Mouse (Mus musculus) spleen, adult 2 months (tissue): ENCODE results near the gene Neurl1a.

ENCODE experiments used
- CTCF ChIP-seq: fragments of 200-500 bp; IDR thresholded peaks from 2 replicates; pipeline ENCODE4 v1.5.1; 2011; ENCODE audit warnings: mild to moderate bottlenecking, inconsistent platforms; ENCODE audit not compliant: insufficient read depth, insufficient read length, insufficient replicate concordance; ENCODE audit errors: extremely low read depth
- POLR2A ChIP-seq: fragments of 200-500 bp; IDR thresholded peaks from 2 replicates; pipeline ENCODE4 v1.6.1; 2011; ENCODE audit warnings: low read depth, low read length, inconsistent platforms

DNA sequence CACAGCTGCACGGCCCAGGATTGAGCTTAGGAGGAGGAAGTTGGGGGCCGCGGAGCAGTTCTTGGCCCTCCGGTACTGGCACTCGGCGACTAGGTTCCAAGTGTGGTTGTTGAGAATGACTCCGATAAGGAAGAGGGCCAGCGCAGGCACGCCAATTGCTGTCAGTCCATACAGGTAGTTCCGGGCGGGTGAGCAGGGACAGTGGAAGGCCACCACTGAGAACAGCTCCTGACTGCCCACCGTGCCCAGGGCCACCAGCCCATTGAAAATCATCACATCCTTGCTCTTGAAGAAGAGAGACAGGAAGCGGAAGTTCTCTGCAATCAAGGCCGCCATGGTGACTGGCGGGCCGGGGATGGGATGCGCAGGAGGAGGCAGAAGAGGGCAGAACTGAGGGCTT, 43.1 kb upstream of the Neurl1a start:
- TF ChIP-seq CTCF, result no peak
- no peak for TF ChIP-seq POLR2A
